Mouse (Mus musculus): ENCODE results near the gene Pyroxd1. TPM values are rescaled to one million over a fixed set of nuclear protein-coding genes. Genes with fewer than 3 reads are reported as not detected.

Gene Pyroxd1
- total and polyA plus RNA-seq, 3 experiments = 6.5 to 7.5 TPM; not detected in 1

DNA sequence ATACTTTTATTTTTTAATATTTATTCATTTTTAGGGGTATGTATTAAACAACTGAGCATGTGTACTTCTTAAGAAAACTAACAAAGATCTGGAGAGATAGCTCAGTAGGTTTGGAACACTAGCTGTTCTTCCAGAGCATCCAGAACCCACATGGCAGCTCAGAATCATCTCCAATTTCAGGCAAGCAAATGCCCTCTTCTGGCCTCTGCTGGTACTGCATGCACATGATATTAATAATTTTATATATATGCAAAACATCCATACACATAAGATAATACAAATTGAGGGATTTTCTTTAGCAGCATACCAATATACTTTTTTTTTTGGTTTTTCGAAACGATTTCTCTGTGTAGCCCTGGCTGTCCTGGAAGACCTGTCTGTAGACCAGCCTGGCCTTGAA, 1.9 kb upstream of the Pyroxd1 start (continued):
- TF ChIP-seq NELFE (IDR thresholded peaks at IDR 0.05; ENCODE audit: low read depth, low read length) = no peak
- TF ChIP-seq TBP (IDR thresholded peaks at IDR 0.05; ENCODE audit: low read depth, low read length) = no peak
- TF ChIP-seq SMC3 (IDR thresholded peaks at IDR 0.05; ENCODE audit: low read depth, low read length) = peak; percentile 82
- no peak for TF ChIP-seq POLR2A (IDR thresholded peaks at IDR 0.05; ENCODE audit: control insufficient read depth in 1 of 2, insufficient read depth in 1 of 2, low read depth in 1 of 2, low read length in 2 of 2, poor library complexity in 1 of 2)
- TF ChIP-seq ETS1 (IDR thresholded peaks at IDR 0.05; ENCODE audit: low read depth, low read length) = no peak
- no peak for TF ChIP-seq ZKSCAN1 (IDR thresholded peaks at IDR 0.05; ENCODE audit: low read depth, low read length)
- no peak for TF ChIP-seq USF1 (IDR thresholded peaks at IDR 0.05; ENCODE audit: low read depth, low read length)
- no peak for TF ChIP-seq MAX (IDR thresholded peaks at IDR 0.05; ENCODE audit: low read length)
- TF ChIP-seq SIN3A (IDR thresholded peaks at IDR 0.05; ENCODE audit: low read length) = no peak
- TF ChIP-seq BHLHE40 (IDR thresholded peaks at IDR 0.05; ENCODE audit: borderline replicate concordance, low read depth, low read length) = no peak
- no peak for TF ChIP-seq POLR2AphosphoS2 (IDR thresholded peaks at IDR 0.05; ENCODE audit: low read length)
- no peak for TF ChIP-seq MEF2A (IDR thresholded peaks at IDR 0.05; ENCODE audit: extremely low read depth, insufficient replicate concordance, low read depth, low read length, poor library complexity, severe bottlenecking)
- no peak for TF ChIP-seq POLR2AphosphoS5 (IDR thresholded peaks at IDR 0.05; ENCODE audit: borderline replicate concordance, low read depth, low read length)
- TF ChIP-seq MXI1 (IDR thresholded peaks at IDR 0.05; ENCODE audit: low read depth, low read length) = 0 out of 2 replicates have a peak, but pooled peaks have one; percentile 6

DNA sequence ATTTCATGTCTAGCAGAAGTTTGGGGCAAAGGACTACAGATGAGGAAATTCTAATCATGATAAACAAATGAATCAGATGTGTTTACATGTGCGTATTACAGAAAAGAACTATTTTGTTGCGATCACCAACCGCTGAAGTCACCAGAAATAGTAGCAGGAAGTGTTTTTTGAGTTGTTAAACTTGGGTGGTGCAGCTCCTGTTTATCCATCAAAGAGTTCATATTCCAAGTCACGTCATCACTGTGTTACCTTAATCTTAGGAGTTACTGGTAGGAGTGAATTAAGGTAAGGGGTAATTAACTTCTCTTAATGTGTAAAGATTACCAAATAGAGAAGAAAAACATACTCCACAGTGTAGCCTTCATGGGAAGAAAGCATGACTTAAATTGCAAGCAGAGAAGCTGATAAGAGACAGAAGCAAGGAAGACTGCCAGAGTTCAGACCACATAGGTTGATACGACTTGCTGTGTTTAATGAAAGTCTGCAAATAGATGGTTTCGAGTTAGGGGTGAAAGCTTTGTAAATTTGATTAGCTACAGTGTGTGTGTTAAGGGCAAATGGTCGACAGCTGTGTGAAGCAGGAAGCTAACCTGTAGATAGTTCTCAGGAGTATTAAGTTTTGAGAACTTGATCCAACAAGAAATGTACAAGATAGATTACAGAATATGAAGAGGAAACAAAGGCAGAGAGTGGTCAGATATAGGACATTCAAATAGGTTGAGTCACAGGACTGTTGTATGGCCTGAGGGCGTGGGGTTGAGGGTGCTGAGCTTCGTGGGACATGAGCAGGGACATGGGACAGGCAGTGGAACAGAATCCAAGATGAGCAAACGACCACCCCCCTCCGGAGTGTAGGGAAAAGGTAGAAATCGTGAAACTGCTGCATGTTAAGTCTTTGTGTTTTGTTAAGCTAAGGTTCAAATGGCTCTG, 992 bp downstream of the Pyroxd1 start:
- DNase-seq (ENCODE audit: low read depth, low spot score) = peak; percentile 62
- TF ChIP-seq E2F4 (IDR thresholded peaks at IDR 0.05; ENCODE audit: borderline replicate concordance, low read depth, low read length) (no peak), KAT2A (conservative IDR thresholded peaks at IDR 0.05; ENCODE audit: low read depth, low read length) (no peak), ZC3H11A (IDR thresholded peaks at IDR 0.05; ENCODE audit: low read depth, low read length) (no peak), RCOR1 (IDR thresholded peaks at IDR 0.05; ENCODE audit: low read depth, low read length) (no peak), USF2 (IDR thresholded peaks at IDR 0.05; ENCODE audit: borderline replicate concordance in 1 of 2, insufficient read depth in 1 of 2, low read depth in 1 of 2, low read length in 2 of 2) (no peak), MAZ (IDR thresholded peaks at IDR 0.05; ENCODE audit: low read depth, low read length) (no peak), CHD2 (IDR thresholded peaks at IDR 0.05; ENCODE audit: low read length) (no peak), NELFE (IDR thresholded peaks at IDR 0.05; ENCODE audit: low read depth, low read length) (no peak), UBTF (IDR thresholded peaks at IDR 0.05; ENCODE audit: borderline replicate concordance, insufficient read depth, low read depth, low read length) (no peak), SIN3A (IDR thresholded peaks at IDR 0.05; ENCODE audit: low read length) (no peak), MAFK (IDR thresholded peaks at IDR 0.05; ENCODE audit: borderline replicate concordance, low read depth, low read length) (no peak), TAL1 (IDR thresholded peaks at IDR 0.05; ENCODE audit: low read length) (no peak), GATA1 (IDR thresholded peaks at IDR 0.05; ENCODE audit: low read depth, low read length) (peak; percentile 60), POLR2A (IDR thresholded peaks at IDR 0.05; ENCODE audit: control insufficient read depth in 1 of 2, insufficient read depth in 1 of 2, low read depth in 1 of 2, low read length in 2 of 2, poor library complexity in 1 of 2) (no peak), ETS1 (IDR thresholded peaks at IDR 0.05; ENCODE audit: low read depth, low read length) (0 out of 2 replicates have a peak, but pooled peaks have one; percentile 34), GABPA (IDR thresholded peaks at IDR 0.05; ENCODE audit: low read depth, low read length) (no peak), EP300 (IDR thresholded peaks at IDR 0.05; ENCODE audit: low read depth in 1 of 2, low read length in 2 of 2) (0 out of 4 replicates have a peak, but pooled peaks of 1 of the 2 experiments have one; percentile 22), MYC (IDR thresholded peaks at IDR 0.05; ENCODE audit: low read depth, low read length) (no peak), MYB (IDR thresholded peaks at IDR 0.05; ENCODE audit: low read depth, low read length) (no peak), CTCF (IDR thresholded peaks at IDR 0.05 in 2 of 3, conservative IDR thresholded peaks at IDR 0.05 in 1 of 3; ENCODE audit: control insufficient read depth in 1 of 3, insufficient read depth in 1 of 3, low read depth in 2 of 3, low read length in 3 of 3, poor library complexity in 1 of 3, severe bottlenecking in 1 of 3) (no peak), HCFC1 (IDR thresholded peaks at IDR 0.05; ENCODE audit: low read depth, low read length) (no peak), MAX (IDR thresholded peaks at IDR 0.05; ENCODE audit: low read length) (no peak), MEF2A (IDR thresholded peaks at IDR 0.05; ENCODE audit: extremely low read depth, insufficient replicate concordance, low read depth, low read length, poor library complexity, severe bottlenecking) (no peak), RAD21 (IDR thresholded peaks at IDR 0.05; ENCODE audit: low read depth, low read length) (no peak)

More for the DNA sequence above, 992 bp downstream of the Pyroxd1 start:
- H3K36me3 ChIP-seq (ENCODE audit: control insufficient read depth in 1 of 2, insufficient read depth in 2 of 2, low read length in 2 of 2) = peaks cover 0 to 8% of the 10 kb centered on the region in 2 experiments; a peak in 2 of 4 replicates
- no peaks in the 10 kb centered on the region for H3K9me3 ChIP-seq (replicated peaks; ENCODE audit: insufficient read depth, low read length)
- peak overlapping the region; percentile 90 for H3K27ac ChIP-seq (ENCODE audit: control insufficient read depth, low read depth, low read length)
- H3K4me3 ChIP-seq (ENCODE audit: control insufficient read depth in 1 of 2, insufficient read depth in 1 of 2, low read depth in 2 of 2, low read length in 2 of 2) = peak overlapping the region; percentile 81 to 84
- peak overlapping the region; percentile 81 for H3K9ac ChIP-seq (ENCODE audit: control insufficient read depth, low read depth, low read length, poor library complexity, severe bottlenecking)
- H3K79me2 ChIP-seq (ENCODE audit: control insufficient read depth, insufficient read depth, low read length, poor library complexity) = no peaks in the 10 kb centered on the region; the same call in 1 of the 2 replicates
- H3K4me1 ChIP-seq (ENCODE audit: control insufficient read depth in 1 of 2, insufficient read depth in 2 of 2, low read length in 2 of 2) = peaks cover 0 to 5% of the 10 kb centered on the region in 2 experiments; a peak in 3 of 4 replicates
- no peaks in the 10 kb centered on the region for H3K27me3 ChIP-seq (ENCODE audit: control insufficient read depth in 1 of 2, insufficient read depth in 2 of 2, low read length in 2 of 2)

Data from MEL (cell line).